Mouse (Mus musculus) Muller cell, postnatal 12 days (primary cell): ENCODE data around the gene Kcnab2.
A peak's percentile ranks its signal among the peaks of the same experiment; 100 is the strongest.

ENCODE experiments used
- DNase-seq: peaks from one replicate; pipeline ENCODE4 v3.0.0-alpha.2; 2015; ENCODE audit errors: inconsistent ontology term

The Kcnab2 gene

DNA sequence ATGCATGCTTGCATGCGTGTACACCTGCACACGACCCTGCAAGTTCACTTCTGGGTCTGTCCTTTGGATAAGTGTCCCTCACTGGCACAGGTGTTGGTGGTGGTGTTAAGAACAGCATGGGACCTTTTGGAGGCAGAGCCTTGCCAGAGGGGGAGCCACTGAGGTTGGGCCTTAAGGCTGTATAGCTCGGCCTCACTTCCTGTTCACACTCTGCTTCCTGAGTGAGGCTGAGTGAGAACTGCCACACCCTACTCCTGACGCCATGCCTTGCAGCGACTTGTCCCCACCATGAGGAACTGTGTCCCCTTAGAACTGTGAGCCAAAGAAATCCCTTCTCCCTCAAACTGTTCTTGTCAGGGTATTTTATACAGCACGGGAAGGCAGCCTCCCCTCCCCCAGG lies 26.3 kb downstream of the Kcnab2 start:
- no peak for DNase-seq

DNA sequence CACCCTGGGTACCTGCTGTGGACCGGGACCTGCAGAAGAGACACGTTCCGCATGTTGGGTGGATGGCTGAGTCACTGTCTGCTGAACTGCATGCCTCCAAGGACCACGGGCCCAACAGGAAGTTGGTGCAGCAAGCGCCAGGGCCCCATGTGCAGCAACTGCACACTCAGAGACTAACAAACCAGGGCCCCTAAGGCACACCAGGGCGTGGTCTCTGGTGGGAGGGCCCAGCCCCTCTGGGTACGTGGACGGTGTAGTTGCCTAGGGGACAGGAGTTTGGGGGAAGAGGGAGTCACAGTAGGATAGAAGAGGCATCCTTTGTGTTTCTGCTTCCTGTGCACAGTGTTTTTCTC lies 29.0 kb downstream of the Kcnab2 start:
- no peak for DNase-seq

DNA sequence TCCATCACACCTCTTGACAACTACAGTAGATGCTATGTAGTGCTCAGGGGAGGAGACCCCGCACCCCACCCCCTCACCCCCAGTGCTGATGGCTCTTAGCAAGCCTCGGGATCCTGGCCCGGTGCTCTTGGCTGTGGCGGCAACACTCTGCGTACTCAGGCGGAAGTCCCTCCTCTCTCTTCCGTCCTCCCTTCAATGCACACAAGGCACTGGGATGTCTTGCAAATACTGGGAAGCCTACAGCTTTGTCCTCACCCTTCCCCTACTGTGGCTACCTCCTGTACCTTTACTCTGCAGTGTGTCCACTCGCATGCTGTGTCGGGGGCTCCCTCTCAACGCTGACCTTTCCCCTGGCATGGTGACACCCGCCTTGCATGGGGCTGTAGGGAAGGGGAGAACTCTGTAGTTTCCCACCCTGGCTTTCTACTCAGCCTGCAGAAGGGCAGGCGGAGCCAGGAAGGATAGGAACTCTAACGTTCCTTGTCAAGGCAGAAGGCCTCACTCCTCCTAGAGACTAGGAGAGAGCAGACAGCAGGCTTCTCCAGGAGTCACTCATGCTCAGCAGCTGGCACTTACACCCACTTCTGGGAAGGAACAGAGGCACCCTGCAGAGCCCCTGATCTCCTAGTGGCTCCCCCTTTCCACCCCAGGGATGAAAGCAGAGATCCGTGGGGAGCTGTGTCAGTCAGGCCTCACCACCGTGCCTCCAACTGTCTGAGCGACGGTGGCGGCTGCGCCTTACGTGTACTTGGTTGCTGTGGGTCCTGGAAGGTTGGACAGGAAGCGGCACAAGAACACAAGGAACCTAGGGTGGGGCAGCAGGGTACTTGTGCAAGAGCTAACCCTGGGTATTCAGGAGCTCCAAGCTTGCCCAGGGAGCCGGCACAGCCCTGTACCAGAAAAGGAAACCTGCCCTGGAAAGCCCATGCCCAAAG lies 29.7 kb downstream of the Kcnab2 start:
- no peak for DNase-seq

DNA sequence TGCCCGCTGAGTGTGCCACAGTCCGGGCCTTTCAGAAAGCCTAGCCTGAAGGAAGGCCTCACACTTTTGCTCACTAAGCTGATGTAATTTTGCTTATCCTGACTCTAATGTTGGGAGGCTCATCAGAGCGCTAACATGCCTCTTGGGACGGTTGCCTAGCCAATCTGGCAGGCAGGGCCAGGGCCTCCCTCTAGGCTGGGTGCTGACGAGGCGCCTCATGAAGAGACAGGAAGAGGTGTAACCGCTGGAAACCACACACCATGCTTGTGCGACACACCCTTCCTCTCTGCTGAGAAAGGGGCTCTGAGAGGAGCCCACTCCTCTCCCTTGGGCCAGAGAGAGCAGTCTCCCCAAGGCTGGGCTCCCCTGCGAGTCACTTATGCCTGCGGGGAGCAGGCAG lies 31.5 kb downstream of the Kcnab2 start:
- DNase-seq = no peak

DNA sequence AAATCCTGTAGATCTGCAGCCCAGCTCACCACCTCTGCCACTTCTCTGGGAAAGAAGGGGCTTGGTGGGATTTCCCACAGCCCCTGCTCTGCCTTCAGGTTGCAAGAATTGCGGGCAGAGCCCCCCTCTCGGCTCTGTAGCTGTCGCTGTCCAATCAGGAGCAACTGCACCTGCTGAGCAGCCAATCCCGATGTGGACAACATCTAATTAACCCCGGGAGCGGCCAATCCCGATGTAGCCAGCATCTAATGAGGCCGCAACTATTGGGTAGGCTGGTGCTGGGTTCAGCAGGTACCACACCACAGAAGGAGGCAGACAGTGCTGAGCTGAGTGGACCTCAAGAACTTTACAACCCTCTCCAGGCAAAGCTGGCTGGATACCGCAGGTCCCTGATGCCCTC lies 36.1 kb downstream of the Kcnab2 start:
- DNase-seq = no peak

DNA sequence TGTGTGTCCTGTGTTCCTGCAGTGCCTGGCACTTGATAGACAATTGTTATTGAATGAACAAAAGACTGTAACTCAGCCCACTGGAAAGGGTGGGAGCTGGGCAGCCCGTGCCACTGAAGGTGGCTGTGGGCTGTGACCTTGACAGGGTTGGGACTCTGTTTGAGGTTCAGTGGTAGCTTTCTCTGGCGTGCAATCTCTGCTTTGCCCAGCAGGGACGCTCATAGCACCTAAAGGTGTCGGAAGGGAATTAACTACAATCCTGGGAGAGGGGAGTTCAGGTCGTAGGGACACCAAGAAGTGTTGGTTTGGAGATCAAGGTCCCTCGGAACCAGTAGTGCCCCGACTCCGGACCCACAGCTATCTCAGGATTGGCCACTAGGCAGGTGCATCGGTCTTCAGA lies 36.8 kb downstream of the Kcnab2 start:
- no peak for DNase-seq

DNA sequence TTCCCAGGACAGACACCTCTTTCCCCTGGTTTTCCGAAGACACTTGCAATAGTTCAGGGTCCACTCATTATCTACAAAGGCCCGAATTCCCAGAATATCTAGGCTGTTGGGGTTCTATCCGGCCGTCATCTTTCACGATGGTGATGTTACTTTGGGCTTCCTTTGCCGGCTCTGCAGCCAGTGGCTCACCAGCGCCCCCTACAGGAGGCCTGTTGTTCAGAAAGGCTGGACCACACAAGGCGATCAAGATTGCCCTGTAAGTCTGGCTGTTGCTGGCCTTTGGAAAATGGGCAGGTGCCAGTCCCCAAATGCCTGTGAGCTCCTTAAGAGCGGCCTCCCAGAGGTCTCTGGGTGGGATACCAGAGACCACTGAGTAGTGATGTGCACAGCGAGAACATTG lies 42.4 kb downstream of the Kcnab2 start:
- peak; percentile 66 for DNase-seq

DNA sequence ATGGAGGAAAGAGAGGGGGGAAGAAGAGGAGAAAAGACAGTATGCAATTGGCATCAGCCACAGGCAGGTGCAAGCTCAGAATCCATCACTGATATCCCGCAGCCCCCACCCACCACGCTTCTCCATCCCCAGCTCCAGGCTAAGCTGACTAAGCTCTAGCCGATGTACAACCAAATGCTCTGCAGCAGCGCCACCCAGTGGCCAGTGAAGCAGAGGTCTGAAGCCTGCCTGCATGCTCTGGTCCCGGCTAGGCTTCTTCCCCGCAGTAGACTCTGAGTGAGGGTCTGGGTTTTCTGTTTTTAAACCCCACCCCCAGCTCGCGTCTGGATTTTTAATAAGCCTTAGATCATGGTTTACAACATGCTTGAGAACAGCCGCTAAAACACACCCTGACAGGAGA lies 42.8 kb downstream of the Kcnab2 start:
- DNase-seq = peak; percentile 82

DNA sequence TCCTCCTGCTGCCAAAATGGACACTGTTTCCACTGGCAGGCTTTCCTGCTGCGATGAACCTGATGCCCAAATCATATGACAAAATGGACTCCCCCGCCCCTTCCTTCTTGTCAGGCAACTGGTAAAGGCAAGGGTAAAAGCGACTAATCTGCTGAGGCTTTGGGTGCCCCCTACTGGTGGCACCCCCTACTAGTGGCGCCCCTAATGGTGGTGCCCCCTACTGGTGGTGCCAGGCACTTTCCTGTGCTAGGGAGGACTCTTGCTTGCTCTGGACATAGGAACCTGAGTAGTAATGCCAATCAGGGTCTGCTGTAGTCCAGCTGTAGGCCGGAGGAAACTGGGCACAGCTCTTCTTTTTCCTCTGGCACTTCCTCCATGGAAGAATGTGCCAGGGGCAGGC lies 45.4 kb downstream of the Kcnab2 start:
- peak; percentile 63 for DNase-seq

DNA sequence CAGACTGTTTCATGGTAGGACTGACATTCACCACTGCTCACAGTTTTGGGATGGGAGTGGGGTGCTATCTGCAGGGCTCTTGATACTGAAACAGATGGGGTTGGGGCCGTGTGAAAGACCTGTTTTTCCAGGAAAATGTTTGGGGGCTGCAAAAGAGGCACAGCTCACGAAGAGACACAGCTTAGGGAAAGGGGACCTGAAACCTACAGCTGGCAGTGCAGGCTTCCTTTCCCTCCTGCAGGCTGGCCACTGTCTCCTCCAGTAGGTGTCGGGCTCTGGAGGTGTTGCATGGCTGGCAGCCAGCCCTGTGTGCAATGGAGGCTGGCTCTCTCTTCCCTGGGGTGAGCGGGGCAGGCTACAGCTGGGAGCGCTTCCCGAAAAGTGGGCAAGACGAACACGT lies 49.4 kb downstream of the Kcnab2 start:
- no peak for DNase-seq

DNA sequence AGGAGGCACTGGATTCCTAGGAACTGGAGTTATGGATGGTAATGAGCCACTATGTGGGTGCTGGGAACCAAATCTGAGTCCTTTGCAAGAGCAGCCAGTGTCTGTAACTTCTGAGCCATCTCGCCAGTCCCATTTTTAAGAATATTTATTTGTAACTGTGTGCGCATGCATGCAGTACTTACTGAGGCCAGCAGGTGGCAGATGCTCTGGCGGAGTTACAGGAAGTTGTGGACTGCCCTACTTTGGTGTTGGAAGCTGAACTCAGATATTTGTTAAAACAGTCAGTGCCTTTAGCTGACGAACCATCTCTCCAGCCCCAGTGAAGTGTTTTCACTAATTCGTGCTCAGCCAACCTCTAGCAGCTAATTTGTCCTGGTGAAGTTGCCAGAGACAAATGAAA lies 52.7 kb downstream of the Kcnab2 start:
- peak; percentile 19 for DNase-seq

DNA sequence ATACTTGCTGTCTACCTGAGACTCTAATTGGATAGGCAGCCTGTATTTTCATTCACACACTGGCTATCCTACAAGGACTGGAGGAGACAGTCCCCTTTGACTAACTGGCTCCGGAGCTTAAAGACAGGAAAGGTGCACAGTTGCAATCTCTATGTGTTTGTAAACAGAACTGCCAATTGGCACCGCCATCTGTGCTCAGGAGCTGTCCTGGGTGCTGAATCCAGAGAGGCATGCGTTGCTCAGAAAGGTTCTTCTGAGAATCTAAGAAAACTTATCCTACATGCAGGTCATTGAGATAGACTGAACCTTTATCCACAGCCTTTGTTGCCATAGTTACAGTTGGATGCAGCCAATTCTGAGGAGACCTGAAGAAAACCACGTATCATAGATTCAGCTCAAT lies 53.3 kb downstream of the Kcnab2 start:
- DNase-seq = peak; percentile 32

DNA sequence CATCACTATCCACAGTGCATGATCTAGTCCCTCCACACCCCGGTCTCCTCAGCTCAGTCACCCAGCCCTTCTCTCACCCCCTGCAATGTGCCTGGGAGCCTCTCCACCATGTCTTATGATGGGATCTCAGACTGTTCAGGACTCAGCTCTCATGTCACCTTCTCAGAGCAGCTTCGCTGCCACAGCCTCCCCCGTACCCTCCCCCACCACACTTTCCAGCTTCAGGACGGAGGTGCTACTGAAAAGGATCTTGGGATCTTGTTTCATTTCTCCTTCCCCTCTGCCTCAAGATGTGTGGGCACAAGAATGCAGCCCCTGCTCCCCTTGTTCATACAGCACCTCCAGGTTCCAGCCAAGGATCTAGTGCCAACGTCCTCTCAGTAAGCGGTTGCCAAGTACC lies 54.1 kb downstream of the Kcnab2 start:
- DNase-seq = no peak

DNA sequence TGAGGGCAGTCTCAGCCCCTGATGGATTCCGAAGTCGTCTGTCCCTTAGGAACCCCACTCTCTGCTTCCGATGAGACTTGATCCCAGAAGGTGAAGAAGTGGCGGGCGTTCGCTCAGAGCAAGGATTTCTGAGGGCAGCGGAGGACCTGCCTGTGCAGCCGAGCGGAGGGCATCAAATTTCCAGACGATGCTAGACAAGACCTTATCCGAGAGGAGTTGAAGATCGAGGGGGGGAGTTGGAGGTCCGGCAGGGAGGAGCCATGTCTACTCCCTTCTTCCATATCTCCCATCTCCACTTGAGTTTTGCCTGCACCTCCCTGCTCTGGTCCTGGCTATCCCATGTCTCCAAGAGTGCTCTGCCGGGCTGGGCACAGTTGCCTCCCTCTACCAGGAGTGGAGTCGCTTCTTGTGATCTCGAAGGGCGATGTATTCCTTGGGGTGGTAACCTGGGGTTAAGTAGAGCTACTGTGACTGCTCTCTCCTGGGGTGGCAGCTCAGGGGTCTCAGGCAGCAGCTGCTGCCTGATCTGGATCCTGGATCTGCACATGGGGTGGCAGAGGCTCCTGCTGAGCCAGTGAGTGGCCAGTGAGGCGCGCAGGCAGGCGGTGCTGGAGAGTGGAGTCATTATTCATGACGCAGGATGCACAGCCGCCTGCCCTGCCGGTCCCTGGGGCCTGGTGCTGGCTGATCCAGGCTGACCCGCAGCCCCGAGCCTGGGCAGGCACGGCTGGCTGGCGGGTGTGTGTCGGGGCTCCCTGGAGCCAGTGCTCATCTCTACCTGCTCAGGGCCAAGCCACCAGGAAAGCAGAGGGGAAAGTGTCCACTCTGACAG lies 59.2 kb downstream of the Kcnab2 start:
- DNase-seq = peak; percentile 7

DNA sequence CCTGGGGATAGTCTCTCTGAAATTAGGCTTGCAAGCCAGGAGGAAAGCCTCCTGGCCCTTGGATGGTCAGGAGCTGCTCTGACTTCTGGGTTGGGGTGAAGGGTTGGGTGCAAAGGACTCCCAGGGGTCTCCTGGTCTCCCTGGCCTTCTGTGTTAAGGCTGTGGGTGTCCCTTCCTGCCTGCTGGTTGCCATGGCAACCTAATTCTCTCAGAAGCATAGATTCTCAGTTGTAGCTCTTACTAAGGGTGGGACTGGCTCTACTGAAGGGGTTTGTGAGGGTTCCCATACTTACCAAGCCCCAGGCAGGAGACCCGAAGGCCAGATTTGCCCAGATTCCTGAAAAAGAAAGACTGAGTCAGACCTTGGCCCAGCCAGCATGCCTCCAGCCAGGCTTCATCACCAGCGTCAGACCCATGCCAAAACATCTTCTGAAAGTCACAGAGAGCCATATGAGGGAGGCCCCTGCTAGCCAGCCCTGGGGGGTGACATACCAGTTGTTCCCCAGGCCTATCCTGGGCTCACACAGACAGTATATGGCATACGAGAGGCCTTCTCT lies 65.1 kb downstream of the Kcnab2 start:
- peak; percentile 28 for DNase-seq

DNA sequence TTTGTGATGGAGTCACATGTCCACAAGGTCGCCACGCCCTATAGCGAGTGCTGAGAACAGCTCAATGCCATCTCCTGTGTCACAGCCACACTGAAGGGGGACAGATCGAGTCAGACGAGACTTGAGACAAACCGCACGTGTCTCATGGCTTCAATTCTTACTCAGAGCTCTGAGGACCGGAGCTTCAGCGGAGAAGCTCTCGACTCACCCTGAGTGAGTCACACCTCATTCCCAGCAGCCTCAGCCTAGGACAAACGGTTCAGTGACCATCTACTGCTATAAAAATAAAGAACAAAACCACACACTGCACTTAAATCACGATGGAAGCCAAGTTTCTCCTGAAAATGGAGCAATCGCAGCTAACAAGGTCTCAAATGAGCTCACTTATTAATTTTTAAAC lies 66.7 kb downstream of the Kcnab2 start:
- peak; percentile 13 for DNase-seq

DNA sequence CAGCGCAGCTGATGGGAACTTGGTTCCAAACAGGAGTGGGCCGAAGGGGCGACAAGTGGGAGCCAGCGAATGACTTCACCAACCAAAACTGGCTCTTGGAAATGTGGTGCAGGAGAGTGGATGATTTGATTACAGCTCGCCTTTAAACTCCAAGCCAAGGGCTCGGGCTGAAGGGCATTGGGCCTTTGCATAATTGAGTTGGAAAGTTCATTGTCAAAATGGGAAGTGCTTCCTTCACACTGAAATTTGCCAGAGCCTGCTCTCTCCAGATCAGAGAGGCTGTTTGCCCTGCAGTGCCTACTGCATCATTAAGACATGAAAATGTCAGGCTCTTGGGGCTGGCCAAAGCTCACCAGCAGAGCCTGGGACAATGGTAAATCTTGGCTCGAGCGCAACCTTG lies 71.1 kb downstream of the Kcnab2 start:
- peak; percentile 83 for DNase-seq

DNA sequence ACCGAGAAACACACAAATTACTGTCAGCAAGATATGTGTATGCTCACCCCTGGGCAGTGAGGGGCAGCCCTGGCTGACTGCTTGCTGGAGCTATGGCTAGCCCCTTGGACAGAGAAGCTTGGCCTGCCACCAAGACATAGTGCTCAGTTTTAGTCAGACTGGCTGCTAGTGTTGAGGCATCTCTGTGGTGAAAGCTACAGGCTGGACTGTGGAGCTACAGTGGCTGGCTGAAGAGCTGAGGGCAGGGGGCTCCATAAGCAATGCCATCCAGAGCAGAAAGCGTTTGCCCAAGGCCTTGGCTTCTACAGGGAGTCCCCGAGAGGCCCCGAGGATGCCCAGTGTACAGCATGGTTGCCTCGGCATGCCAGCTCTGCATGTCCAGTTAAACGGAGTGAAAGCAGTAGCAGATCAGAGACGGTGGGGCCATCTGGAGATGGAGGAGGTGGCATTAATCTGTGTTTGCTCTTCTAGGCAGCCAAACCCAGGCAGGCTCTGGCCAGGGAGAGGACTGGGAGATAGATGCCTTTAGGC lies 71.9 kb downstream of the Kcnab2 start:
- peak; percentile 58 for DNase-seq

DNA sequence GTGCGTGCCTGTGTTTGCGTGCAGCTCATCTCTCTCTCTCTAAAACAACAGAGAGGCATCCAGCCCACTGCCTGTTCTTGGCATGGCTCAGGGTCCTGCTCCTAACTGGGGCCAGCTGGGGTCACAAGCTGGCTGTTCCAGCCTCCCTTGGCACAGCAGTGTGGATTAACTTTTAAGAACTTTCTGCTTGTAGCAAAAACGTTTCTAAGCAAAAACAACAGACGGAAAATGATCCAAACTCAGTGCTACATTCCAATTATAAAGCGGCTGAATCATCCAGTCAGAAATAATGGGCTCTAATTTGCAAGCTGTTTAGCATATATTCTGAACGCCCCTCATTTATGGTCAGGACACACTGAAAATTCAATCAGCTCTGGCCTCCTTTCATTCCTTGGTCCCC lies 72.5 kb downstream of the Kcnab2 start:
- no peak for DNase-seq

DNA sequence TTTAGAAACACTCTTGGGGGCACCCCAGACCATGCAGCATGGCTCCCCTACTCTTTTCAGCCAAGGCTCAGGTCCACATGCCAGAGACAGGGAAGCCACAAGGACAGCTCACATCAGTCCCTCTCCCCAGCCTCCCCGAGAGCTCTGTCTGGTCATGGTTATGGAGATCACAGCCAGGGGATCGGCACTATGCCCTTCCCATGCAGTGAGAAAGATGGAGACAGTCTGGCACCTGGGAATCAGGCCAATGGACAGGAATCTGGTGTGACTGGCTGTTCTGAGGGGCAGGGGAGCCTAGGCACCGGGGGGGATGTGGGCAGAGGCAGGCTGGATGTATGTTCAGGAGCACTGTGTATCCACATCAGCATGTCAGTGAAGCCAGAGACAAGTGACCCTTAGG lies 78.7 kb downstream of the Kcnab2 start:
- no peak for DNase-seq

DNA sequence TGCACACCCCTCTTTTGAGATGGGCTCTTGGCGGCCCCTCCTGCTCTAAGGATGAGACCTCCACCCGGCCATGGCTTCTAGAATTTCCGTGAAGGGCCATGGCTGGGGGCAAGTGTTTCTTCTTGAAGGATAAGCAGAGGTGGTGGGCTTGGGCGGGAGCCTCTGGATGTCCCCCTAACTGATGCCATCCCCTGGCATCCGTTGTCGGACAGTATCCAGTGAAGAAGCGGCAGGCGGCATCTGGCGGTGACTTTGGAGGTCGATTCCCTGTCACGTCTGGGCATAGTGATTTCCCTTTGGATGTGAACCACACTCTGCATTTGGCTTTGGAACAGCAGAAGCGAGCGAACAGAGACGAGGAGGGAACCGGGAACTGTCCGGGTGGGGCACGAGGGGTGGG lies 85.0 kb downstream of the Kcnab2 start:
- no peak for DNase-seq

DNA sequence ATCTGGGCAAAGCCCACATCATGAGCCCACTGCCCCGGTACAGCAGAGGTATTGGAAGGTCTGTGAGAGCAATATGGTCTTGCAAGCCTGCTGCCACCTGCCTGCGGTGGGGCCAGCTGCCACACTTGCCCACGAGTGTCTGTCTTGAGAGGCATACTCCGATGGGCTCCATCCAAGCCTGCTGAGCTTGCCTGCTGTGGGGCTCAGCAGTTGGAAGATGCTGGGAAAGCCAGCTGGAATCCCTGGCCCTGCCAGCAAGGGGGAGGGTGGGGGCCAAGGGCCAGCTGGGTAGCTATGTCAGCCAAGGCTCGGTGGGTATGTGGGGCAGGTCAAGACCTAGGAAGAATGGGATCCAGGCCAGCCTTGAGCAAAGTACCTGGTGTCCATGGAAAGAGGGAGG lies 85.5 kb downstream of the Kcnab2 start:
- DNase-seq = peak; percentile 26
